Mouse (Mus musculus): ENCODE results near the gene Csrnp1. TPM values are rescaled to one million over a fixed set of nuclear protein-coding genes. Genes with fewer than 3 reads are reported as not detected.

Gene Csrnp1
- total RNA-seq, 2 experiments from 2014 or later: 13.7 TPM

DNA sequence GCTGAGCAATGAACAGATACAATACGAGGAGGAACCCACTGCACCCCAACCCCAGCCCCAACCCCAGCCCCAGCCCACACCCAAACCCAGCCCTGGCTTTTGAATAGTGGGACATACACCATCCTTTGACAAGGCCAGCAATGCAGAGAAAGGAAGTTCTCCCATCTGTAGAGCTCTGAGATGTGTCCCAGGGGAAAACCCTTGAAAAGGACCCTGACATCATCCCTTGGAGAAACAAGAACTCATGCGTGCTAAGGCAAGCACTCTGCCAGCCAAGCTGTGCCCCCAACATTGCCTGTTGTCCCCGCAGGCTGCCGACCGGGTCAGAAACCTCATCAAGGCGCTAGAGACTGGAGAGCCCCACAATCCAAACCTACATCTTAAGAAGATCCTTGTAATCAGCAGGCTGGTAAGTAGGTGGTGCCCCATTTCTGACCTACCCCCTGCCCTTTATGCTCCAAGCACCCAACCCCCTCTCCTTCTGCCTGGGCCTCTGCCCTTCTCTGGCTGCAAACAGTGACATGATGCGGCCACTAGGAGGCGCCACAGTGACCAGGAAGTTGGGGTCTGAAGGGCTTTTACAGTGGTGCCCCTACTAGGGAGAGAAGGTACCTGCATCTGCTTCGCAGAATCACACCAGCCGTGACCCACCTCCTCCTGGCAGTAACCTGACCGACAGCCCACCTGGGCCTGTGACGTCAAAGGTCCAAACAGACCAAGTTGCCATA lies 39.1 kb downstream of the Csrnp1 start:
- no peak for DNase-seq (ENCODE audit: low spot score in 2 of 2)
- TF ChIP-seq CTCF (conservative IDR thresholded peaks at IDR 0.05): peak; percentile 73
- Histone ChIP-seq H3K27ac (no peak overlapping the region), H3K4me3 (no peak overlapping the region)

DNA sequence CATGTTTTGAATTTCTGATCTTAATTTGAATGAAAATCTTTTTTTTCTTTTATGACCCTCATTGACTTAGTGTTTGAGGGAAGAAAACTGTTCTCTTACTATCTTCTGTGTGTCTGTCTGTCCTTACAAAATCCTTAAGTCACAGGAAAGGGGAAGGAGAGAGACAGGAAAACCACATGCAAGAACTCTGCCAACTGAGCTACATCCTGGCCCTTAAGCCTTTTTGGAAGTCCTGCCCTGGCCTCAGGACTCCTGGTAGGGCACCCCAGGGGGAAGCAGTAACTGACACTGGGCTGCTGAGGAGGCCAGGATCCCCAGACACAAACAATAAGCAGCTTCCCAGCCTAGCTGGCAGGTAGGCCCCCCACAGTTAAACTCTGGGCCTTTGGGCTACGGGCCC lies 41.1 kb downstream of the Csrnp1 start:
- DNase-seq (ENCODE audit: low spot score in 2 of 2): no peak
- no peak for TF ChIP-seq CTCF (conservative IDR thresholded peaks at IDR 0.05)
- H3K4me3 ChIP-seq: no peak overlapping the region

DNA sequence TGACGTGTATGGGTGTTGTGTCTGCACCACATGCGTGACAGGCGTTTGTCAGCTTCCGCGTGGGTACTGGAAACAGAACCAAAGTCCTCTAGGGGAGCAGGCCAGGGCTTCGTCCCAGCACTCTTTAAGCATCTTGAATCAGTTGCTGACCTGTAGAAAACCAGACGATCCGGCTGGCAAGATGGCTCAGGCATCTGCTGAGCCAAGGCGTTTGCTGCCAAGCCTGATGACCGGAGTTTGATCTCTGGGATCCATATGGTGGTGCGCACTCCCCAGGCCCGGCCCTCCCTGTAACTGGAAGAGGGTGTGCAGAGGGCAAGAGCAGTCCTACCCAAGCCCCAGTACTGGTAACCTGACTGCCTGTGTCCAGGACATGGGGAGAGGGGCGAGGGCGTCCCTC lies 42.6 kb downstream of the Csrnp1 start:
- H3K4me3 ChIP-seq: no peak overlapping the region
- TF ChIP-seq CTCF (conservative IDR thresholded peaks at IDR 0.05): no peak

More for the DNA sequence above, 41.1 kb downstream of the Csrnp1 start:
- H3K27ac ChIP-seq: no peak overlapping the region

DNA sequence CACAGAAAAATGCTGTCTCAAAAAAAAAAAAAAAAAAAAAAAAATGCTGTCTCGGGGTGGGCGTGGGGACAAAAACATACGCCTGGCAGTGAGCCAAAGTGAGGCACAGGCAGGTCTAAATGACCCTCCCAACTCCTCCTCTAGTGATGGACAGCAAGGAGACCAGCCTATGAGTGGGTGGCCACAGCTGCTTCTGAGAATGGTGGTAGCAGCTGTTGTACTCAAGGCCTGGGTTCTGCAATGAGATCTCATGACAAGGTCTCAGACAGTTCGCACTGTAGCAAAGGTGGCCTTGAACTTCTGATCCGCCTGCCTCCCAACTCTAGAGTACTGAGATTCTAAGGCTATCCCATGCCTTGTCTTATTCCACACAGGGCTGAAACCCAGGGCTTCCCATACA lies 43.1 kb downstream of the Csrnp1 start:
- no peak for DNase-seq (ENCODE audit: low spot score in 2 of 2)
- no peak for TF ChIP-seq CTCF (conservative IDR thresholded peaks at IDR 0.05)
- H3K4me3 ChIP-seq: no peak overlapping the region
- no peak overlapping the region for H3K27ac ChIP-seq

More for the DNA sequence above, 42.6 kb downstream of the Csrnp1 start:
- DNase-seq (ENCODE audit: low spot score in 2 of 2): no peak
- no peak overlapping the region for H3K27ac ChIP-seq

DNA sequence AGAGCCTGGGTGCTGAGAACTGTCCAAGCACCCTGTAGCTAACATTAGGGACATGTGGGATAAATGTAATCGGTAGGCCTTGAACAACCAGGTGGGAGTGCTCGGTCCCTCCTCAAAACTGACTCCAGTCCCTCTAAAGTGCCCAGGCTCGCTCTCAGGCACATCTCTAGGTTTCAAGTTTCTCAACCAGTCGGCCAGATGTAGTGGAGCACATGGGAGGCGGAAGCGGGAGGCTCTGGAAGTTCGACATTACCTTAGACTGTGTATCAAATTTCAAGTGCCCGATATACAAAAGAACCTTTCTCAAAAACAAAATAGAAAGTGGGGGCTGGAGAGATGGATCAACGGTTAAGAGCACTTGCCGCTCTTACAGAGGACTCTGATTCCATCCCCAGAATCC lies 44.8 kb downstream of the Csrnp1 start:
- no peak for DNase-seq (ENCODE audit: low spot score in 2 of 2)
- no peak overlapping the region for H3K4me3 ChIP-seq
- TF ChIP-seq CTCF (conservative IDR thresholded peaks at IDR 0.05): no peak
- no peak overlapping the region for H3K27ac ChIP-seq

DNA sequence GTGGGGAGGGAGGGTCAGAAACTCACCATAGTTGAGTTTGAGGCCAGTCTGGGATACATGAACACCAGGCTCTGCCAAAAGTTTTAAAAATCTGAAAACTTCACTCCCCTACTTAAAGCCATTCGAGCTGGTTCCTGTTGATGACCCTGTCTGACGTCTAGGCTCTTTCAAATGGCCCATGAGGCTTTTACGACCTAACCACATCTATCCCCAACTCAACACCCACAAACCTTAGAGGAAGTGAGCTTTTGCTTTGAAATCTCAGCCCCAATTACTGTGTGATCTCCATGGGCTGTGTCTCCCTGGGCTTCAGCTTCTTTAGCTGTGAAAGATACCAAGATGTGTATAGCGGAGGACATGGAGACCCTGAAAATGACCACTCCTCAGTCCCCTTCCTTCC lies 46.0 kb downstream of the Csrnp1 start:
- TF ChIP-seq CTCF (conservative IDR thresholded peaks at IDR 0.05): no peak
- no peak for DNase-seq (ENCODE audit: low spot score in 2 of 2)

DNA sequence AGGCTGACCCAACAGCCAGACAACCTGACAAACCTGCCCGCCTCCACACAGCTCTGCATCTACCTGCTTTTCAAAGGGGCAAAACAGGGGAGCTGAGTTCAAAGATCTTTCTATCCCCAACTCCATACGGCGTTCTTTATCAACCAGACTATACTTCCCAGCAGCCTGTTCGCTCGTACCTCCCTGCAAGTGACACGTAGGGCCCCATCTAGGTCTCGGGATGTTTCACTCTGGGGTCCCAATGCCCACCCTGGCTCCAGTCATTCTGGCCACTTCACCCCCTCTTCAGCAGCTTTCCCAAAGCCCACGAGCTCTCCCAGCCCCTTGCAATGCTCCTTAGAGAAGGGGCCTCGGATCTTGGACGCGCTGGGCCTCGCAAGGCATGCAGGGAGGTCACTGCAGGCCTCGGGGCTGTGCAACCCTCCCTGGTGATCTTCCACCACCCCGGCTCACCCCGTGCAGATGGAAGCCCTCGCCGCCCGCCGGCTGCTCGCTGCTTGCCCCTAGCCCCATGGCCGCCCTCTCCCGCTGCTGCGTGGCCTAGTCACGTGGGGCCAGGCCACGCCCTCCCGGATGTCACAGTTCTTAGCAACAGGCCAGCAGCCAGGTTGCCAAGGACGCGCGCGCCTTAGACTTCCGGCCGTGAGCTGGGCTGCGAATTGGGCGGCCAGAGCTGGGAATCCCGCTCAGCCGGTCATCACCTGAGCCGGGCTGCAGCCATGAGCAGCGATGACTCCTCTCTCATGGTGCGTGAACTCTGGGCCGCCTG lies 47.3 kb downstream of the Csrnp1 start, which contains the start of the genes Gorasp1 and Ttc21a:
Gorasp1 (minus strand) TSS at position 561 of the 769 bp plus-strand sequence.
Ttc21a (plus strand) TSS at position 602 of the 769 bp plus-strand sequence.
- DNase-seq (ENCODE audit: low spot score in 2 of 2): peak; percentile 91 to 93
- TF ChIP-seq CTCF (conservative IDR thresholded peaks at IDR 0.05): no peak
- peak within 1 kb of the TSS; percentile 96 for H3K4me3 ChIP-seq
- peak within 1 kb of the TSS; percentile 91 for H3K27ac ChIP-seq

More for the DNA sequence above, 46.0 kb downstream of the Csrnp1 start:
- Histone ChIP-seq H3K27ac (no peak overlapping the region), H3K4me3 (no peak overlapping the region)

DNA sequence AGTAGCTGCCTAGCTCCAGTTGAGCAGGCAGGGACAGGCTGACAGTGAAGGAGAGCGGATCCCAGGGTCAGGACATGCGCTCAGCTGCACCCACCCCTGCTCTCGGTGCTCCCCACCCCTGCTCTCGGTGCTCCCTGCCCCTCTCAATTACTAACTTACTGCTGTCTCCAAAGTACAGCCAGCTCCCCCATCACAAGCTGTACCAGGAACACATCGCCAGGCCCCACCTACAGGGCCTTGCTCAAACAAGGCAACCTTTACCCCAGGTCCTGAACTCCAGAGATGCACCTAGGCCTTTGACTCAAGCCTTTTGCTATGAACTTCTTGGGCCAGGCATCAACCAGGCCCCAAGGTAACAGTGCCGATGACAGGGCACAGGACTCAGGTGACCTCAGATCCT lies 50.8 kb downstream of the Csrnp1 start:
- DNase-seq (ENCODE audit: low spot score in 2 of 2): no peak
- H3K4me3 ChIP-seq: no peak overlapping the region
- no peak for TF ChIP-seq CTCF (conservative IDR thresholded peaks at IDR 0.05)
- no peak overlapping the region for H3K27ac ChIP-seq

DNA sequence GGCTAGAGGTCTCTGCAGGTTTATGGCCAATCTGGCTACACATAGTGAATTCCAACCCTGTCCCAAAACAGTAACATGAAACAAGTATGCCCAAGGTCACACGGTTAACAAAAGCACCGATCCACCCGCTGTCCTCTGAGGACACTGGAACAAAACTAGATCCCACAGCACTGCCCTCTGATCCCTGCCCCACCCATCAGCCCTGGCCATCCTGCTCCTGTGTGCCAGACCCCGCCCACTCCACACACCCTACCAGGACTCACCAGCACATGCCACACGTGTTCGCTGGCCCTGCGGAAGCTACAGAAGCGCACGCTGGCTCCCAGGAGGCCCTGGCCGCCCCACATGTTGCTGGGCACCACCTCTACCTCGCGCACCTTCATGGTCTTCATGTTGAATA lies 52.1 kb downstream of the Csrnp1 start:
- Histone ChIP-seq H3K4me3 (no peak overlapping the region), H3K27ac (no peak overlapping the region)
- TF ChIP-seq CTCF (conservative IDR thresholded peaks at IDR 0.05): no peak
- DNase-seq (ENCODE audit: low spot score in 2 of 2): no peak

DNA sequence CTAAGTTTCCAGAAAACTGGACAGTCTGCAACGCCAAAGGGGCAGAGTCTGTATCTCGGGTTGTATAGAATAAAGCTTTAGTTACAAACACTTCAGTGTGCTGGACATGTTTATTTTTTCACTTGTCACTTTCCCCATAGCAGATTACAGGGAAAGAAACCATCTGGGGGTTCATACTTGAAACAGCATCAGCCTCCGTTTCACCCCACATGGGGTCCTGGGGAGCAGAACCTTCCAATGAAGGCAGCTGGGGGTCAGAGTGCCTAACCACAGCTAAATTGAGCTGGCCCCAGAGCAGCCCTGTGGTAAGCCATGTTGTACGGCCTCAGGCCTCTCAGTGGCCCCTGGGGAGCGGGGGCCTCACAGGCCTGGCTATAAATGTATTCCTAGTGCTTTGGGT lies 58.0 kb downstream of the Csrnp1 start:
- no peak for DNase-seq (ENCODE audit: low spot score in 2 of 2)
- Histone ChIP-seq H3K27ac (peak overlapping the region; percentile 36; the same call in 1 of the 2 replicates), H3K4me3 (no peak overlapping the region)
- no peak for TF ChIP-seq CTCF (conservative IDR thresholded peaks at IDR 0.05)

DNA sequence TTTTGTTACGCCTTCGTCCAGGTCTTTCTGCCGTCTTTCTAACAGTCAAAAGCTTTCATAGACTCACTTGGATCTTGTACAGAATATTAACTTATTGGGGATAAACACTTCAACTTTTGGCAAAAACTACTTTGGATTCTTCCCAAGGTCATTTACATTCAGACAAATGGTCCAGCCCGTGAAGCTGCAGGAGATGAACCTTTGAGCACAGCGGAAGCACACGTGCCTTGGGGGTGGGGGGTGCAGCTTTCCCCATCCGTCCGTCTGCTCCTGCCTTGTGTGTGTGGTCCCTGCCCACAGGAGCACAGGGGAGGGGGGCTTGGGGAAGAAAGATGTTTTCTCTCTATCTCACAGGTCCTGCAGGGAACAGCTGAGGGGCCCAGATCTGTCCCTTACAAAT lies 58.7 kb downstream of the Csrnp1 start:
- no peak overlapping the region; the same call in 1 of the 2 replicates for H3K27ac ChIP-seq
- DNase-seq (ENCODE audit: low spot score in 2 of 2): no peak
- TF ChIP-seq CTCF (conservative IDR thresholded peaks at IDR 0.05): no peak
- H3K4me3 ChIP-seq: no peak overlapping the region

DNA sequence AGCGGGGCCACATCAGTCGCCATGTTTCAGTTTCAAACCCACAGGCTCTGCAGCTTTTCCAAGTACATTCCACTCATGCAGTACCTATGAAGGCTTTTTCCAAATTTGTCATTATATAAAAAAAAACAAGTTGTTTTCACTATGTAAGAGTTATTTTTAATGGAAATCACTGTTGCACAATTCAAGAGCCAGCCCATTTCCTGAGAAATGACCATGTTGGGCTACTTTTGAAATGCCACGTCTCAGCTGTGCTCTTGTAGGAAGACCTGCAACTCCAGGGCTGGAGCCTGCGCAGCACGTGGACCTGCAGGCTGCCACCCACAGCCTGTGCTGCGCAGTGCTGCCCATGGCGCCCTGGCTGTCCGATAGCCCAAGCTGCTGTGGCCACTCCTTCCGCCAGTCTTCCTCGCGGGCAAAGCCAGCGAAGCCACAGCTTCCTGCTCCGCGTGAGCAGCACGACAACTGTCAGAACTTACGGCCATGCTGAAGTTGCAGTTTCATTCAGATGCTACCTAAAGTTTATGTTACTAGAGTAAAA lies 59.3 kb downstream of the Csrnp1 start:
- Histone ChIP-seq H3K4me3 (no peak overlapping the region), H3K27ac (no peak overlapping the region)
- TF ChIP-seq CTCF (conservative IDR thresholded peaks at IDR 0.05): no peak
- DNase-seq (ENCODE audit: low spot score in 2 of 2): no peak

DNA sequence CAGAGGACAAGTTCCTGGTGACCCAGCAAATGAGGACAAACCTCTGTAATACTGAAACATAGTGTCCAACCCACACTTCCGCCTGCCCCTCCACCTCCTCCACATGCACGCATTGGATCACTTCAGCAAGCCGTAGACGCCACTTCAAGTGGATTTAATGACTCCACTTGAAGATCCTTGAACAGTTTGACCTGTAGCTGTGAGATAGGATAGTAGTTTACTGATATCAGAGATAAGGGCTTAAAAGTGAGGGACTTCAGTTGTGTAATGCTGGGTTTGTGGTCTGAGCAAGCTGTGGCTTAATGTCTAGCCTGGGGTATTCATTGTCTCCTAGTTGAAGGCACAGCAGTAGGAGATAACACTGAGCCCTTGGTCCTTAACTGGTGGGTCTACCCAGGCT lies 61.0 kb downstream of the Csrnp1 start:
- H3K27ac ChIP-seq: no peak overlapping the region
- TF ChIP-seq CTCF (conservative IDR thresholded peaks at IDR 0.05): no peak
- no peak overlapping the region for H3K4me3 ChIP-seq
- DNase-seq (ENCODE audit: low spot score in 2 of 2): no peak

Other genes with a start within 250 kb of the Csrnp1 start
- gene Scn11a, start 159.2 kb downstream of the Csrnp1 start, total RNA-seq (2021): not detected
- 10 to 100 TPM; 76.5 to 84.9 TPM for gene Wdr48, start 89.8 kb downstream of the Csrnp1 start, total RNA-seq (2021)
- 10 to 100 TPM; 33.1 to 40.8 TPM for gene Gorasp1, start 47.1 kb downstream of the Csrnp1 start, total RNA-seq (2021)
- gene Ttc21a, start 47.1 kb downstream of the Csrnp1 start, total RNA-seq (2021): under 1 TPM; 0.49 to 0.92 TPM
- gene Xirp1, start 38.9 kb upstream of the Csrnp1 start, total RNA-seq (2021): under 1 TPM; 0.10 to 0.23 TPM
- gene Cx3cr1, start 85.2 kb upstream of the Csrnp1 start, total RNA-seq (2021): 10 to 100 TPM; 30.8 to 31.7 TPM
- not detected for gene Ccr8, start 107.5 kb upstream of the Csrnp1 start, total RNA-seq (2021)
- gene Slc25a38, start 125.7 kb upstream of the Csrnp1 start, total RNA-seq (2021): 10 to 100 TPM; 26.1 to 26.4 TPM
- 100 to 1,000 TPM; 440 to 441 TPM for gene Rpsa, start 143.0 kb upstream of the Csrnp1 start, total RNA-seq (2021)
- gene Mobp, start 165.0 kb upstream of the Csrnp1 start, total RNA-seq (2021): 100 to 1,000 TPM; 305 to 312 TPM